10 mouse cellular contexts compared by ENCODE assay signal in the genomic region with DNA sequence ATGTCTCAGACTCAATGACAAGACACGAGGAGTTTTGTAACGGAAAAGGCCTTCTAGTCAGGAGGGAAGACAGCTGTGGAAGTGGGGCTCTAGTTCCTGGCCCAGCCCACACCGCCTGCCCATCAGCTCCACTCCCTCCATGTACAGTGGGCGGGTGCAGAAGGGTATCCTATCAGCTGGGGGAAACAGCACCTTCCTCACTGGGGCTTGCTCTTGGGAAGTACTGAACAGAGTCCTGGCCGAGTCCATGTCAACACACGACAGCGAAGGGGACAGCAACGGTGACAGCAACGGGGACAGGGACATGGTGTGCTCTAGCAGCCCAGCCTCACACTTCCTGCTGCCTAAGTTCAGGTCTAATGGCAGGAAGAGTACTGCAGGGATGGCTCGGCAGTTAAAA. TPM values are rescaled to one million over a fixed set of nuclear protein-coding genes. Genes with fewer than 3 reads are reported as not detected.
DNase-seq lines count a peak whose midpoint lies in the region; ATAC-seq and TF ChIP-seq lines count a peak whose summit lies in the region.
"Had no signal": no experiment of that assay in that cellular context is flagged by ENCODE, and none has a peak within 500 bp of the region (broad histone marks: within the 10 kb centered on the region; RNA-seq: fewer than 3 reads in every experiment).

No protein-coding gene starts in this region.

- no peaks in the 10 kb centered on the region for H3K27me3 ChIP-seq in megakaryocyte, embryonic 14.5 days (replicated peaks)
- H3K27me3 ChIP-seq in heart, embryonic 16.5 days (ENCODE audit: control insufficient read depth, insufficient read depth, low read length) = no peaks in the 10 kb centered on the region
- no peaks in the 10 kb centered on the region for H3K27me3 ChIP-seq in stomach, embryonic 14.5 days (ENCODE audit: control insufficient read depth, insufficient read depth, low read length)

- no peak for TF ChIP-seq CTCF in gastrocnemius, adult 2 months (IDR thresholded peaks at IDR 0.05)

- 44% methylated on average over 10 of the region's 10 CpGs for WGBS in heart, embryonic 16.5 days
- 57% methylated on average over 10 of the region's 10 CpGs for WGBS in stomach, embryonic 14.5 days

- peak overlapping the region; percentile 52 for H3K9ac ChIP-seq in heart, embryonic 16.5 days (ENCODE audit: low read length)
- H3K9ac ChIP-seq in stomach, embryonic 14.5 days (replicated peaks; ENCODE audit: low read depth, low read length) = no peak overlapping the region

- ATAC-seq in megakaryocyte, adult 5-6 weeks (ENCODE audit: poor library complexity, severe bottlenecking) = no peak
- no peak for ATAC-seq in heart, embryonic 16.5 days (replicated peaks; ENCODE audit: extremely low read depth, insufficient read depth, low FRiP score)
- no peak for ATAC-seq in stomach, embryonic 14.5 days (ENCODE audit: insufficient number of reproducible peaks, insufficient read depth, low FRiP score, low read depth)

- no peak overlapping the region for H3K4me3 ChIP-seq in gastrocnemius, adult 2 months
- peak overlapping the region; percentile 74 for H3K4me3 ChIP-seq in megakaryocyte, embryonic 14.5 days (replicated peaks)
- no peak overlapping the region for H3K4me3 ChIP-seq in heart, embryonic 16.5 days (ENCODE audit: low read length)
- no peak overlapping the region for H3K4me3 ChIP-seq in stomach, embryonic 14.5 days (ENCODE audit: low read depth, low read length)

- no peaks in the 10 kb centered on the region for H3K9me3 ChIP-seq in megakaryocyte, embryonic 14.5 days
- no peaks in the 10 kb centered on the region for H3K9me3 ChIP-seq in heart, embryonic 16.5 days (replicated peaks; ENCODE audit: control insufficient read depth, low read length)
- H3K9me3 ChIP-seq in stomach, embryonic 14.5 days (ENCODE audit: control insufficient read depth, low read depth, low read length) = no peaks in the 10 kb centered on the region

- peaks cover 49% of the 10 kb centered on the region for H3K36me3 ChIP-seq in megakaryocyte, embryonic 14.5 days (replicated peaks; ENCODE audit: low read length)
- H3K36me3 ChIP-seq in heart, embryonic 16.5 days (ENCODE audit: control insufficient read depth, insufficient read depth) = peaks cover 16% of the 10 kb centered on the region
- H3K36me3 ChIP-seq in stomach, embryonic 14.5 days (ENCODE audit: control insufficient read depth, insufficient read depth, low read length) = peaks cover 27% of the 10 kb centered on the region

- intact Hi-C loops in gastrocnemius, adult 2 months (cut with DNase I) = no loop called here
- intact Hi-C loops in gastrocnemius, postnatal 36 days (cut with DNase I) = no loop called here

- no peak overlapping the region for H3K4me2 ChIP-seq in heart, embryonic 16.5 days (ENCODE audit: low read depth, low read length)
- no peak overlapping the region for H3K4me2 ChIP-seq in stomach, embryonic 14.5 days (replicated peaks; ENCODE audit: low read depth, low read length)

- H3K4me1 ChIP-seq in megakaryocyte, embryonic 14.5 days = peaks cover 92% of the 10 kb centered on the region
- peaks cover 58% of the 10 kb centered on the region for H3K4me1 ChIP-seq in heart, embryonic 16.5 days (ENCODE audit: control insufficient read depth, insufficient read depth, low read length)
- peaks cover 37% of the 10 kb centered on the region for H3K4me1 ChIP-seq in stomach, embryonic 14.5 days (ENCODE audit: control insufficient read depth, insufficient read depth, low read length)

- DNase-seq in gastrocnemius, adult 2 months = peak; percentile 25
- no peak for DNase-seq in gastrocnemius, postnatal 36 days
- no peak for DNase-seq in embryo, embryonic 11 days
- no peak for DNase-seq in right cerebral cortex, postnatal 36 days (ENCODE audit: low spot score in 2 of 2)
- DNase-seq: adrenal gland, postnatal 10 days; right cerebral cortex, postnatal 25 days had no signal

- peak overlapping the region; percentile 57 for H3K27ac ChIP-seq in gastrocnemius, adult 2 months
- H3K27ac ChIP-seq in heart, embryonic 16.5 days (ENCODE audit: low read length) = peak overlapping the region; percentile 66
- peak overlapping the region; percentile 15; the same call in 1 of the 2 replicates for H3K27ac ChIP-seq in stomach, embryonic 14.5 days (ENCODE audit: low read length)

RNA-seq across cellular contexts. Expression of a gene that starts 5.0 kb away (rescaled TPM):
- total RNA-seq in gastrocnemius, adult 2 months (2021) = 10 to 100 TPM; 37.2 to 51.0 TPM
- total RNA-seq in gastrocnemius, postnatal 36 days (2021) = 10 to 100 TPM; 33.1 to 40.5 TPM
- 21.7 and 25.3 TPM in 2 replicates for polyA plus RNA-seq in megakaryocyte, embryonic 14.5 days (2012; ENCODE audit: insufficient read depth, low replicate concordance)
- total RNA-seq in megakaryocyte, adult 5-6 weeks (2015) = 1.2 and 2.9 TPM in 2 replicates
- total RNA-seq in megakaryocyte, adult 5-6 weeks (2017) = 1.5 and 1.9 TPM in 2 replicates
- polyA plus RNA-seq in heart, embryonic 16.5 days (2015; fragmentation: Nextera tagmentation; extraction: Ambion mirVana) = 46.4 and 52.3 TPM in 2 replicates
- polyA plus RNA-seq in stomach, embryonic 14.5 days (2014; fragmentation: Nextera tagmentation; extraction: Ambion mirVana) = 19.7 and 21.8 TPM in 2 replicates

RNA-seq across cellular contexts. Expression of a gene that starts 30.4 kb away (rescaled TPM):
- total RNA-seq in gastrocnemius, adult 2 months (2021) = 1 to 10 TPM; 8.9 to 9.1 TPM
- 1 to 10 TPM; 8.8 to 10.0 TPM for total RNA-seq in gastrocnemius, postnatal 36 days (2021)
- polyA plus RNA-seq in megakaryocyte, embryonic 14.5 days (2012; ENCODE audit: insufficient read depth, low replicate concordance) = 40.4 and 46.2 TPM in 2 replicates
- total RNA-seq in megakaryocyte, adult 5-6 weeks (2015) = 76.6 and 78.3 TPM in 2 replicates
- 129 and 130 TPM in 2 replicates for total RNA-seq in megakaryocyte, adult 5-6 weeks (2017)
- 5.5 and 7.8 TPM in 2 replicates for polyA plus RNA-seq in heart, embryonic 16.5 days (2015; fragmentation: Nextera tagmentation; extraction: Ambion mirVana)
- polyA plus RNA-seq in stomach, embryonic 14.5 days (2014; fragmentation: Nextera tagmentation; extraction: Ambion mirVana) = 4.8 and 6.1 TPM in 2 replicates

RNA-seq across cellular contexts. Expression of a gene that starts 41.3 kb away (rescaled TPM):
- total RNA-seq in gastrocnemius, adult 2 months (2021) = 10 to 100 TPM; 11.3 to 11.7 TPM
- total RNA-seq in gastrocnemius, postnatal 36 days (2021) = 10 to 100 TPM; 10.8 to 12.5 TPM
- 3.9 and 8.0 TPM in 2 replicates for polyA plus RNA-seq in megakaryocyte, embryonic 14.5 days (2012; ENCODE audit: insufficient read depth, low replicate concordance)
- 1.7 and 2.3 TPM in 2 replicates for total RNA-seq in megakaryocyte, adult 5-6 weeks (2015)
- total RNA-seq in megakaryocyte, adult 5-6 weeks (2017) = 1.1 and 1.7 TPM in 2 replicates
- polyA plus RNA-seq in heart, embryonic 16.5 days (2015; fragmentation: Nextera tagmentation; extraction: Ambion mirVana) = 6.5 TPM in 2 replicates
- polyA plus RNA-seq in stomach, embryonic 14.5 days (2014; fragmentation: Nextera tagmentation; extraction: Ambion mirVana) = 9.4 and 9.5 TPM in 2 replicates

Comparison
In these comparisons a context has a peak if more than half of its experiments do, and no peak if none do; other contexts are left out.
1. H3K27ac ChIP-seq: peak in every context shown above with its lines; median percentile 66 in heart, embryonic 16.5 days; 57 in gastrocnemius, adult 2 months; 15 in stomach, embryonic 14.5 days.
2. RNA of a gene that starts 5.0 kb away (total RNA-seq): 37.2 to 51.0 TPM in gastrocnemius, adult 2 months and 33.1 to 40.5 TPM in gastrocnemius, postnatal 36 days; 1.2 to 2.9 TPM in megakaryocyte, adult 5-6 weeks; every median in the first group is over 4 times any median in the second.
3. RNA of a gene that starts 30.4 kb away (total RNA-seq): 76.6 to 130 TPM in megakaryocyte, adult 5-6 weeks; 8.8 to 10.0 TPM in gastrocnemius, postnatal 36 days and 8.9 to 9.1 TPM in gastrocnemius, adult 2 months; every median in the first group is over 4 times any median in the second.